Mouse (Mus musculus): ENCODE results near the gene Slc6a17. TPM values are rescaled to one million over a fixed set of nuclear protein-coding genes. Genes with fewer than 3 reads are reported as not detected.

Slc6a17 gene
- total RNA-seq, 2 experiments from 2014 or later, result 152 to 153 TPM

GRCm38 (mm10) chr3:107528401-107529118 is 10.7 kb upstream of the Slc6a17 start:
- intact Hi-C loops (cut with DNase I), result no loop called here
- peak; percentile 72 for DNase-seq

- intact Hi-C loops (cut with DNase I), result no loop called here
- no peak for DNase-seq
Observed at GRCm38 (mm10) chr3:107524547-107524946, 6.7 kb upstream of the Slc6a17 start.

- intact Hi-C loops (cut with DNase I), result no loop called here
- no peak for DNase-seq
Observed at GRCm38 (mm10) chr3:107520931-107521330, 3.1 kb upstream of the Slc6a17 start.

- intact Hi-C loops (cut with DNase I), result no loop called here
- peak; percentile 54 for DNase-seq
Observed at GRCm38 (mm10) chr3:107516776-107517630, 815 bp downstream of the Slc6a17 start.

- intact Hi-C loops (cut with DNase I), result no loop called here
- DNase-seq, result no peak
Observed at GRCm38 (mm10) chr3:107515989-107516388, 1.8 kb downstream of the Slc6a17 start.

- intact Hi-C loops (cut with DNase I), result no loop called here
- no peak for DNase-seq
Observed at GRCm38 (mm10) chr3:107511416-107511815, 6.4 kb downstream of the Slc6a17 start.

- intact Hi-C loops (cut with DNase I), result no loop called here
- DNase-seq, result peak; percentile 39
Observed at GRCm38 (mm10) chr3:107508696-107509095, 9.1 kb downstream of the Slc6a17 start.

GRCm38 (mm10) chr3:107507966-107508365 is 9.9 kb downstream of the Slc6a17 start:
- DNase-seq, result no peak
- intact Hi-C loops (cut with DNase I), result no loop called here

- intact Hi-C loops (cut with DNase I), result no loop called here
- DNase-seq, result no peak
Observed at GRCm38 (mm10) chr3:107506531-107506930, 11.3 kb downstream of the Slc6a17 start.

- intact Hi-C loops (cut with DNase I), result no loop called here
- no peak for DNase-seq
Observed at GRCm38 (mm10) chr3:107505464-107506367, 12.1 kb downstream of the Slc6a17 start.

GRCm38 (mm10) chr3:107504542-107504941 is 13.3 kb downstream of the Slc6a17 start:
- no peak for DNase-seq
- intact Hi-C loops (cut with DNase I), result no loop called here

- intact Hi-C loops (cut with DNase I), result no loop called here
- DNase-seq, result no peak
Observed at GRCm38 (mm10) chr3:107503716-107504115, 14.1 kb downstream of the Slc6a17 start.

GRCm38 (mm10) chr3:107501702-107502151 is 16.1 kb downstream of the Slc6a17 start:
- intact Hi-C loops (cut with DNase I), result no loop called here

GRCm38 (mm10) chr3:107500301-107500700 is 17.5 kb downstream of the Slc6a17 start:
- intact Hi-C loops (cut with DNase I), result no loop called here
- DNase-seq, result no peak

More at GRCm38 (mm10) chr3:107501702-107502151, 16.1 kb downstream of the Slc6a17 start:
- DNase-seq, result peak; percentile 78

GRCm38 (mm10) chr3:107496086-107496850 is 21.6 kb downstream of the Slc6a17 start:
- intact Hi-C loops (cut with DNase I), result no loop called here
- peak; percentile 73 for DNase-seq

GRCm38 (mm10) chr3:107495524-107495923 is 22.3 kb downstream of the Slc6a17 start:
- intact Hi-C loops (cut with DNase I), result no loop called here
- no peak for DNase-seq

GRCm38 (mm10) chr3:107491459-107491858 is 26.4 kb downstream of the Slc6a17 start:
- intact Hi-C loops (cut with DNase I), result no loop called here
- DNase-seq, result peak; percentile 99

GRCm38 (mm10) chr3:107488637-107489036 is 29.2 kb downstream of the Slc6a17 start:
- no peak for DNase-seq
- intact Hi-C loops (cut with DNase I), result no loop called here

- peak; percentile 69 for DNase-seq
- intact Hi-C loops (cut with DNase I), result no loop called here
Observed at GRCm38 (mm10) chr3:107483290-107483689, 34.5 kb downstream of the Slc6a17 start.

GRCm38 (mm10) chr3:107480660-107481059 is 37.2 kb downstream of the Slc6a17 start:
- no peak for DNase-seq
- intact Hi-C loops (cut with DNase I), result no loop called here
